Mouse (Mus musculus): ENCODE data around the gene Akr1d1. TPM values are rescaled to one million over a fixed set of nuclear protein-coding genes. Genes with fewer than 3 reads are reported as not detected.

Akr1d1 gene
- total and polyA plus RNA-seq, 3 experiments, result not detected

- H3K4me1 ChIP-seq (ENCODE audit: insufficient read depth, low read depth, low read length), result no peaks in the 10 kb centered on the region
- TF ChIP-seq POLR2AphosphoS5 (IDR thresholded peaks at IDR 0.05; ENCODE audit: insufficient replicate concordance, low read depth, low read length) (no peak), GATA1 (IDR thresholded peaks at IDR 0.05; ENCODE audit: borderline replicate concordance, low read length) (no peak)
- no peaks in the 10 kb centered on the region for H3K9me3 ChIP-seq (replicated peaks)
- no peak for DNase-seq (ENCODE audit: low spot score)
- H3K36me3 ChIP-seq (replicated peaks), result no peaks in the 10 kb centered on the region
- H3K27me3 ChIP-seq (ENCODE audit: insufficient read depth, low read length), result no peaks in the 10 kb centered on the region
- H3K4me3 ChIP-seq (ENCODE audit: low read depth, low read length), result no peak overlapping the region
- no peak for ATAC-seq (ENCODE audit: extremely low read depth, insufficient number of reproducible peaks, low FRiP score, poor library complexity, severe bottlenecking)
Observed at GRCm38 (mm10) chr6:37532036-37532435, 2.1 kb downstream of the Akr1d1 start.

- Histone ChIP-seq H3K4me3 (ENCODE audit: low read depth, low read length) (no peak overlapping the region), H3K36me3 (replicated peaks) (no peaks in the 10 kb centered on the region), H3K9me3 (replicated peaks) (no peaks in the 10 kb centered on the region), H3K27me3 (ENCODE audit: insufficient read depth, low read length) (no peaks in the 10 kb centered on the region), H3K4me1 (ENCODE audit: insufficient read depth, low read depth, low read length) (no peaks in the 10 kb centered on the region)
- DNase-seq (ENCODE audit: low spot score) (no peak), ATAC-seq (ENCODE audit: extremely low read depth, insufficient number of reproducible peaks, low FRiP score, poor library complexity, severe bottlenecking) (no peak)
- TF ChIP-seq TAL1 (conservative IDR thresholded peaks at IDR 0.05; ENCODE audit: low read depth, low read length) (no peak), GATA1 (IDR thresholded peaks at IDR 0.05; ENCODE audit: borderline replicate concordance, low read length) (no peak), CTCF (IDR thresholded peaks at IDR 0.05; ENCODE audit: low read depth, low read length) (no peak), POLR2AphosphoS5 (IDR thresholded peaks at IDR 0.05; ENCODE audit: insufficient replicate concordance, low read depth, low read length) (no peak), GATA2 (IDR thresholded peaks at IDR 0.05; ENCODE audit: borderline replicate concordance, low read depth, low read length) (no peak)
Observed at GRCm38 (mm10) chr6:37536831-37537230, 6.9 kb downstream of the Akr1d1 start.

GRCm38 (mm10) chr6:37537801-37538200 lies 7.8 kb downstream of the Akr1d1 start:
- Histone ChIP-seq H3K9me3 (replicated peaks) (no peaks in the 10 kb centered on the region), H3K36me3 (replicated peaks) (no peaks in the 10 kb centered on the region), H3K4me3 (ENCODE audit: low read depth, low read length) (no peak overlapping the region), H3K27me3 (ENCODE audit: insufficient read depth, low read length) (no peaks in the 10 kb centered on the region), H3K4me1 (ENCODE audit: insufficient read depth, low read depth, low read length) (no peaks in the 10 kb centered on the region)
- ATAC-seq (ENCODE audit: extremely low read depth, insufficient number of reproducible peaks, low FRiP score, poor library complexity, severe bottlenecking) (no peak), DNase-seq (ENCODE audit: low spot score) (no peak)
- no peak for TF ChIP-seq CTCF (IDR thresholded peaks at IDR 0.05; ENCODE audit: low read depth, low read length)
- no peak for TF ChIP-seq TAL1 (conservative IDR thresholded peaks at IDR 0.05; ENCODE audit: low read depth, low read length)
- TF ChIP-seq GATA2 (IDR thresholded peaks at IDR 0.05; ENCODE audit: borderline replicate concordance, low read depth, low read length), result no peak
- no peak for TF ChIP-seq POLR2AphosphoS5 (IDR thresholded peaks at IDR 0.05; ENCODE audit: insufficient replicate concordance, low read depth, low read length)
- no peak for TF ChIP-seq GATA1 (IDR thresholded peaks at IDR 0.05; ENCODE audit: borderline replicate concordance, low read length)

GRCm38 (mm10) chr6:37538792-37539191 lies 8.8 kb downstream of the Akr1d1 start:
- Histone ChIP-seq H3K36me3 (replicated peaks) (no peaks in the 10 kb centered on the region), H3K4me3 (ENCODE audit: low read depth, low read length) (no peak overlapping the region), H3K4me1 (ENCODE audit: insufficient read depth, low read depth, low read length) (no peaks in the 10 kb centered on the region), H3K27me3 (ENCODE audit: insufficient read depth, low read length) (no peaks in the 10 kb centered on the region), H3K9me3 (replicated peaks) (no peaks in the 10 kb centered on the region)
- TF ChIP-seq CTCF (IDR thresholded peaks at IDR 0.05; ENCODE audit: low read depth, low read length), result no peak
- TF ChIP-seq GATA1 (IDR thresholded peaks at IDR 0.05; ENCODE audit: borderline replicate concordance, low read length), result no peak
- no peak for TF ChIP-seq POLR2AphosphoS5 (IDR thresholded peaks at IDR 0.05; ENCODE audit: insufficient replicate concordance, low read depth, low read length)
- no peak for TF ChIP-seq GATA2 (IDR thresholded peaks at IDR 0.05; ENCODE audit: borderline replicate concordance, low read depth, low read length)
- TF ChIP-seq TAL1 (conservative IDR thresholded peaks at IDR 0.05; ENCODE audit: low read depth, low read length), result no peak
- DNase-seq (ENCODE audit: low spot score), result no peak
- ATAC-seq (ENCODE audit: extremely low read depth, insufficient number of reproducible peaks, low FRiP score, poor library complexity, severe bottlenecking), result no peak

GRCm38 (mm10) chr6:37539403-37539802 lies 9.4 kb downstream of the Akr1d1 start:
- DNase-seq (ENCODE audit: low spot score) (no peak), ATAC-seq (ENCODE audit: extremely low read depth, insufficient number of reproducible peaks, low FRiP score, poor library complexity, severe bottlenecking) (no peak)
- Histone ChIP-seq H3K4me3 (ENCODE audit: low read depth, low read length) (no peak overlapping the region), H3K36me3 (replicated peaks) (no peaks in the 10 kb centered on the region), H3K4me1 (ENCODE audit: insufficient read depth, low read depth, low read length) (no peaks in the 10 kb centered on the region), H3K9me3 (replicated peaks) (no peaks in the 10 kb centered on the region), H3K27me3 (ENCODE audit: insufficient read depth, low read length) (no peaks in the 10 kb centered on the region)
- TF ChIP-seq GATA1 (IDR thresholded peaks at IDR 0.05; ENCODE audit: borderline replicate concordance, low read length), result no peak
- TF ChIP-seq CTCF (IDR thresholded peaks at IDR 0.05; ENCODE audit: low read depth, low read length), result no peak
- TF ChIP-seq GATA2 (IDR thresholded peaks at IDR 0.05; ENCODE audit: borderline replicate concordance, low read depth, low read length), result no peak
- TF ChIP-seq TAL1 (conservative IDR thresholded peaks at IDR 0.05; ENCODE audit: low read depth, low read length), result no peak
- no peak for TF ChIP-seq POLR2AphosphoS5 (IDR thresholded peaks at IDR 0.05; ENCODE audit: insufficient replicate concordance, low read depth, low read length)

- H3K27me3 ChIP-seq (ENCODE audit: insufficient read depth, low read length), result no peaks in the 10 kb centered on the region
- H3K9me3 ChIP-seq (replicated peaks), result no peaks in the 10 kb centered on the region
- no peak for TF ChIP-seq POLR2AphosphoS5 (IDR thresholded peaks at IDR 0.05; ENCODE audit: insufficient replicate concordance, low read depth, low read length)
- TF ChIP-seq TAL1 (conservative IDR thresholded peaks at IDR 0.05; ENCODE audit: low read depth, low read length), result no peak
- TF ChIP-seq CTCF (IDR thresholded peaks at IDR 0.05; ENCODE audit: low read depth, low read length), result no peak
- TF ChIP-seq GATA1 (IDR thresholded peaks at IDR 0.05; ENCODE audit: borderline replicate concordance, low read length), result no peak
- no peak for TF ChIP-seq GATA2 (IDR thresholded peaks at IDR 0.05; ENCODE audit: borderline replicate concordance, low read depth, low read length)
- no peaks in the 10 kb centered on the region for H3K4me1 ChIP-seq (ENCODE audit: insufficient read depth, low read depth, low read length)
- no peak overlapping the region for H3K4me3 ChIP-seq (ENCODE audit: low read depth, low read length)
- no peaks in the 10 kb centered on the region for H3K36me3 ChIP-seq (replicated peaks)
- ATAC-seq (ENCODE audit: extremely low read depth, insufficient number of reproducible peaks, low FRiP score, poor library complexity, severe bottlenecking) (no peak), DNase-seq (ENCODE audit: low spot score) (no peak)
Observed at GRCm38 (mm10) chr6:37540113-37540512, 10.1 kb downstream of the Akr1d1 start.

- TF ChIP-seq TAL1 (conservative IDR thresholded peaks at IDR 0.05; ENCODE audit: low read depth, low read length), result no peak
- TF ChIP-seq GATA2 (IDR thresholded peaks at IDR 0.05; ENCODE audit: borderline replicate concordance, low read depth, low read length), result no peak
- TF ChIP-seq POLR2AphosphoS5 (IDR thresholded peaks at IDR 0.05; ENCODE audit: insufficient replicate concordance, low read depth, low read length), result no peak
- TF ChIP-seq GATA1 (IDR thresholded peaks at IDR 0.05; ENCODE audit: borderline replicate concordance, low read length), result no peak
- TF ChIP-seq CTCF (IDR thresholded peaks at IDR 0.05; ENCODE audit: low read depth, low read length), result no peak
- ATAC-seq (ENCODE audit: extremely low read depth, insufficient number of reproducible peaks, low FRiP score, poor library complexity, severe bottlenecking), result no peak
- H3K36me3 ChIP-seq (replicated peaks), result no peaks in the 10 kb centered on the region
- H3K9me3 ChIP-seq (replicated peaks), result no peaks in the 10 kb centered on the region
- no peak overlapping the region for H3K4me3 ChIP-seq (ENCODE audit: low read depth, low read length)
- H3K4me1 ChIP-seq (ENCODE audit: insufficient read depth, low read depth, low read length), result no peaks in the 10 kb centered on the region
- H3K27me3 ChIP-seq (ENCODE audit: insufficient read depth, low read length), result no peaks in the 10 kb centered on the region
- no peak for DNase-seq (ENCODE audit: low spot score)
Observed at GRCm38 (mm10) chr6:37541171-37541570, 11.2 kb downstream of the Akr1d1 start.

Data from G1E (cell line).